In genomic region chr11:106937306-106937705, GRCm38 (mm10) we compare ENCODE assay signal across 19 mouse cellular contexts.
"Had no signal": no experiment of that assay in that cellular context is flagged by ENCODE, and none has a peak within 500 bp of the region (broad histone marks: within the 10 kb centered on the region; RNA-seq: fewer than 3 reads in every experiment).

No protein-coding gene starts in this region.

- H3K9ac ChIP-seq: kidney, embryonic 15.5 days; liver, embryonic 15.5 days; midbrain, embryonic 12.5 days; neural tube, embryonic 12.5 days; stomach, embryonic 15.5 days had no signal

- H3K27me3 ChIP-seq: kidney, embryonic 15.5 days; midbrain, embryonic 12.5 days; neural tube, embryonic 12.5 days; stomach, embryonic 15.5 days had no signal

- DNase-seq: kidney, adult 11 months; kidney, postnatal 25 days; lung, adult 2 months; lung, postnatal 10 days; lung, postnatal 4 days; retina, postnatal 1 day; right cerebral cortex, postnatal 4 days; spleen, adult 18-20 months; thymus, adult 2 months; thymus, postnatal 4 days had no signal

- H3K36me3 ChIP-seq: kidney, embryonic 15.5 days; limb, embryonic 10.5 days; liver, embryonic 15.5 days; midbrain, embryonic 12.5 days; neural tube, embryonic 12.5 days; stomach, embryonic 15.5 days had no signal

- ATAC-seq: midbrain, embryonic 16.5 days had no signal

- H3K4me3 ChIP-seq: kidney, embryonic 15.5 days; left cerebral cortex, adult 2 months; limb, embryonic 10.5 days; liver, embryonic 15.5 days; midbrain, embryonic 12.5 days; neural tube, embryonic 12.5 days; stomach, embryonic 15.5 days had no signal

- H3K4me2 ChIP-seq: kidney, embryonic 15.5 days; liver, embryonic 11.5 days; liver, embryonic 15.5 days; midbrain, embryonic 12.5 days; neural tube, embryonic 12.5 days; stomach, embryonic 15.5 days had no signal

- H3K4me1 ChIP-seq: kidney, embryonic 15.5 days; limb, embryonic 10.5 days; liver, embryonic 15.5 days; midbrain, embryonic 12.5 days; neural tube, embryonic 12.5 days; stomach, embryonic 15.5 days had no signal

- H3K27ac ChIP-seq: kidney, embryonic 15.5 days; left cerebral cortex, adult 2 months; limb, embryonic 10.5 days; liver, embryonic 15.5 days; midbrain, embryonic 12.5 days; neural tube, embryonic 12.5 days; stomach, embryonic 15.5 days had no signal

- H3K9me3 ChIP-seq: kidney, embryonic 15.5 days; limb, embryonic 10.5 days; liver, embryonic 15.5 days; midbrain, embryonic 12.5 days; neural tube, embryonic 12.5 days; stomach, embryonic 15.5 days had no signal
